Mouse (Mus musculus): ENCODE data around the gene Inpp4b.

GRCm38 (mm10) chr8:82017792-82018191 lies 675.4 kb downstream of the Inpp4b start:
- no peak for TF ChIP-seq CTCF (IDR thresholded peaks at IDR 0.05; ENCODE audit: extremely low read depth, insufficient read depth, low read length)
- TF ChIP-seq POLR2A (IDR thresholded peaks at IDR 0.05; ENCODE audit: extremely low read depth, insufficient read depth, low read length) = no peak

Data from cortical plate, adult 2 months (tissue).